Comparison of ENCODE assay signal across 33 mouse cellular contexts in genomic region chr7:45296626-45297025, GRCm38 (mm10). TPM values are rescaled to one million over a fixed set of nuclear protein-coding genes. Genes with fewer than 3 reads are reported as not detected.
DNase-seq lines count a peak whose midpoint lies in the region; ATAC-seq lines count a peak whose summit lies in the region.
"Had no signal": no experiment of that assay in that cellular context is flagged by ENCODE, and none has a peak within 500 bp of the region (broad histone marks: within the 10 kb centered on the region; RNA-seq: fewer than 3 reads in every experiment).

No protein-coding gene starts in this region.

- H3K36me3 ChIP-seq in midbrain, embryonic 13.5 days = no peaks in the 10 kb centered on the region
- no peaks in the 10 kb centered on the region for H3K36me3 ChIP-seq in midbrain, embryonic 16.5 days (ENCODE audit: control insufficient read depth, insufficient read depth, low read length)
- H3K36me3 ChIP-seq: forebrain, embryonic 10.5 days; G1E had no signal

- no peak for ATAC-seq in midbrain, embryonic 13.5 days
- ATAC-seq in midbrain, embryonic 16.5 days = no peak
- ATAC-seq: forebrain, embryonic 13.5 days; forebrain, embryonic 16.5 days; hindbrain, postnatal 0 days; inflammation-experienced regulatory T-cells, adult 6 months; intestine, embryonic 16.5 days; Patski had no signal

- no peak overlapping the region for H3K27ac ChIP-seq in midbrain, embryonic 13.5 days
- no peak overlapping the region for H3K27ac ChIP-seq in midbrain, embryonic 16.5 days (ENCODE audit: low read length)
- H3K27ac ChIP-seq: forebrain, embryonic 10.5 days; forebrain, embryonic 13.5 days; hindbrain, embryonic 14.5 days; hindbrain, postnatal 0 days had no signal

- H3K9me3 ChIP-seq in midbrain, embryonic 13.5 days = no peaks in the 10 kb centered on the region
- H3K9me3 ChIP-seq in midbrain, embryonic 16.5 days (replicated peaks; ENCODE audit: control insufficient read depth, low read length, poor library complexity, severe bottlenecking) = no peaks in the 10 kb centered on the region
- H3K9me3 ChIP-seq: forebrain, embryonic 10.5 days; forebrain, embryonic 13.5 days; G1E had no signal

- peaks cover 10% of the 10 kb centered on the region for H3K4me1 ChIP-seq in midbrain, embryonic 13.5 days (replicated peaks)
- peaks cover 3% of the 10 kb centered on the region; the same call in 1 of the 2 replicates for H3K4me1 ChIP-seq in midbrain, embryonic 16.5 days (ENCODE audit: control insufficient read depth, insufficient read depth, low read length)
- H3K4me1 ChIP-seq: forebrain, embryonic 13.5 days had no signal

- peak; percentile 33 for DNase-seq in adrenal gland, postnatal 14 days
- DNase-seq in adrenal gland, postnatal 10 days = no peak
- DNase-seq in gastrocnemius, postnatal 25 days = peak; percentile 43
- no peak for DNase-seq in gastrocnemius, postnatal 4 days (ENCODE audit: low spot score in 2 of 2)
- no peak for DNase-seq in ovary, adult 18-20 months (ENCODE audit: low spot score)
- DNase-seq: adrenal gland, postnatal 25 days; B cell, adult 2 months; cerebellum, adult 18-20 months; cerebellum, adult 9-10 months; cerebellum, postnatal 14 days; gastrocnemius, postnatal 10 days; heart, adult 11 months; kidney, adult 18-20 months had no signal

- H3K4me2 ChIP-seq in midbrain, embryonic 13.5 days (replicated peaks) = no peak overlapping the region
- H3K4me2 ChIP-seq in midbrain, embryonic 16.5 days (ENCODE audit: low read length) = no peak overlapping the region
- H3K4me2 ChIP-seq: forebrain, embryonic 13.5 days; heart, embryonic 11.5 days; hindbrain, embryonic 14.5 days had no signal

- no peak overlapping the region for H3K4me3 ChIP-seq in midbrain, embryonic 13.5 days (replicated peaks)
- no peak overlapping the region for H3K4me3 ChIP-seq in midbrain, embryonic 16.5 days (ENCODE audit: low read depth, low read length)
- H3K4me3 ChIP-seq: forebrain, embryonic 10.5 days; forebrain, embryonic 13.5 days had no signal

- 72% methylated on average over 1 of the region's 1 CpGs for WGBS in midbrain, embryonic 13.5 days
- 77% methylated on average over 1 of the region's 1 CpGs for WGBS in midbrain, embryonic 16.5 days

- H3K9ac ChIP-seq in midbrain, embryonic 13.5 days (replicated peaks) = 0 out of 2 replicates have a peak overlapping the region, but pooled peaks have one; percentile 23
- H3K9ac ChIP-seq in midbrain, embryonic 16.5 days (ENCODE audit: low read depth, low read length) = no peak overlapping the region
- H3K9ac ChIP-seq: forebrain, embryonic 13.5 days; hindbrain, embryonic 14.5 days had no signal

- H3K27me3 ChIP-seq in midbrain, embryonic 13.5 days = 0 out of 2 replicates have a peak, but pooled peaks cover 4% of the 10 kb centered on the region
- peaks cover 2% of the 10 kb centered on the region; the same call in 1 of the 2 replicates for H3K27me3 ChIP-seq in midbrain, embryonic 16.5 days (ENCODE audit: control insufficient read depth, insufficient read depth, low read depth, low read length)

RNA-seq across cellular contexts. Expression of gene Slc6a21, which starts 19.3 kb away (rescaled TPM):
- total RNA-seq in adrenal gland, postnatal 14 days (2021) = not detected in 2 replicates
- total RNA-seq in adrenal gland, postnatal 10 days (2021) = under 1 TPM in 1 of 2 experiments, not detected in 1; 0.42 TPM
- not detected for total RNA-seq in gastrocnemius, postnatal 25 days (2021)
- total RNA-seq in gastrocnemius, postnatal 4 days (2021) = not detected
- not detected in 2 replicates for polyA plus RNA-seq in midbrain, embryonic 13.5 days (2015; fragmentation: Nextera tagmentation; extraction: Ambion mirVana)
- polyA plus RNA-seq in midbrain, embryonic 16.5 days (2015; fragmentation: Nextera tagmentation; extraction: Ambion mirVana) = not detected in 2 replicates
- total RNA-seq: adrenal gland, postnatal 25 days; CH12.LX; gastrocnemius, postnatal 10 days; heart, adult 8-10 months; heart, postnatal 25 days; hematopoietic stem cell, adult 5-6 weeks; hindbrain, postnatal 0 days had no signal
- polyA plus RNA-seq: embryonic facial prominence, embryonic 11.5 days; embryonic facial prominence, embryonic 14.5 days; forebrain, embryonic 10.5 days; forebrain, embryonic 13.5 days; forebrain, embryonic 16.5 days; G1E; heart, embryonic 11.5 days; heart, embryonic 14.5 days; heart, postnatal 0 days; hindbrain, embryonic 14.5 days; hindbrain, postnatal 0 days; intestine, embryonic 16.5 days; Patski had no signal

RNA-seq across cellular contexts. Expression of gene Trpm4, which starts 37.0 kb away (rescaled TPM):
- total RNA-seq in adrenal gland, postnatal 14 days (2021) = 13.5 and 15.1 TPM in 2 replicates
- 10 to 100 TPM; 15.9 to 26.8 TPM for total RNA-seq in adrenal gland, postnatal 10 days (2021)
- 10 to 100 TPM; 17.0 to 18.3 TPM for total RNA-seq in gastrocnemius, postnatal 25 days (2021)
- total RNA-seq in gastrocnemius, postnatal 4 days (2021) = 10 to 100 TPM; 42.7 to 53.4 TPM
- polyA plus RNA-seq in midbrain, embryonic 13.5 days (2015; fragmentation: Nextera tagmentation; extraction: Ambion mirVana) = 7.3 and 10.8 TPM in 2 replicates
- polyA plus RNA-seq in midbrain, embryonic 16.5 days (2015; fragmentation: Nextera tagmentation; extraction: Ambion mirVana) = 11.1 and 12.4 TPM in 2 replicates

RNA-seq across cellular contexts. Expression of gene Hrc, which starts 38.5 kb away (rescaled TPM):
- 0.15 and 0.45 TPM in 2 replicates for total RNA-seq in adrenal gland, postnatal 14 days (2021)
- 10 to 100 TPM; 10.7 to 47.8 TPM for total RNA-seq in adrenal gland, postnatal 10 days (2021)
- 100 to 1,000 TPM; 812 to 910 TPM for total RNA-seq in gastrocnemius, postnatal 25 days (2021)
- 100 to 1,000 TPM; 523 to 551 TPM for total RNA-seq in gastrocnemius, postnatal 4 days (2021)
- polyA plus RNA-seq in midbrain, embryonic 13.5 days (2015; fragmentation: Nextera tagmentation; extraction: Ambion mirVana) = 0.10 and 0.26 TPM in 2 replicates
- polyA plus RNA-seq in midbrain, embryonic 16.5 days (2015; fragmentation: Nextera tagmentation; extraction: Ambion mirVana) = 0.39 and 0.40 TPM in 2 replicates
- total RNA-seq: hematopoietic stem cell, adult 5-6 weeks had no signal
- polyA plus RNA-seq: forebrain, embryonic 16.5 days; G1E; inflammation-experienced regulatory T-cells, adult 6 months had no signal

RNA-seq across cellular contexts. Expression of gene Slc6a16, which starts 55.7 kb away (rescaled TPM):
- total RNA-seq in adrenal gland, postnatal 14 days (2021) = not detected in 2 replicates
- total RNA-seq in adrenal gland, postnatal 10 days (2021) = under 1 TPM in 1 of 2 experiments, not detected in 1; 0.12 TPM
- total RNA-seq in gastrocnemius, postnatal 25 days (2021) = not detected
- total RNA-seq in gastrocnemius, postnatal 4 days (2021) = not detected
- polyA plus RNA-seq in midbrain, embryonic 13.5 days (2015; fragmentation: Nextera tagmentation; extraction: Ambion mirVana) = 0.24 and 0.28 TPM in 2 replicates
- 0.93 and 1.2 TPM in 2 replicates for polyA plus RNA-seq in midbrain, embryonic 16.5 days (2015; fragmentation: Nextera tagmentation; extraction: Ambion mirVana)
- total RNA-seq: adrenal gland, postnatal 25 days; gastrocnemius, postnatal 10 days; heart, adult 8-10 months; heart, postnatal 25 days; hematopoietic stem cell, adult 5-6 weeks had no signal
- polyA plus RNA-seq: embryonic facial prominence, embryonic 11.5 days; forebrain, embryonic 10.5 days; G1E; heart, postnatal 0 days; inflammation-experienced regulatory T-cells, adult 6 months; intestine, embryonic 16.5 days; Patski had no signal

RNA-seq across cellular contexts. Expression of gene Cd37, which starts 57.7 kb away (rescaled TPM):
- total RNA-seq in adrenal gland, postnatal 14 days (2021) = 7.3 and 40.7 TPM in 2 replicates
- total RNA-seq in adrenal gland, postnatal 10 days (2021) = 10 to 100 TPM; 13.9 to 17.6 TPM
- total RNA-seq in gastrocnemius, postnatal 25 days (2021) = 1 to 10 TPM; 1.3 to 2.0 TPM
- 1 to 10 TPM; 3.7 to 4.8 TPM for total RNA-seq in gastrocnemius, postnatal 4 days (2021)
- 0.84 and 1.5 TPM in 2 replicates for polyA plus RNA-seq in midbrain, embryonic 13.5 days (2015; fragmentation: Nextera tagmentation; extraction: Ambion mirVana)
- polyA plus RNA-seq in midbrain, embryonic 16.5 days (2015; fragmentation: Nextera tagmentation; extraction: Ambion mirVana) = 1.3 and 1.4 TPM in 2 replicates

Comparison
In these comparisons a context has a peak if more than half of its experiments do, and no peak if none do; other contexts are left out.
1. DNase-seq: peak in adrenal gland, postnatal 14 days (single experiment) and gastrocnemius, postnatal 25 days (single experiment); none in adrenal gland, postnatal 10 days (single experiment), gastrocnemius, postnatal 4 days (0 of 2) and ovary, adult 18-20 months (single experiment).
2. RNA of gene Hrc, which starts 38.5 kb away (total RNA-seq): 812 to 910 TPM in gastrocnemius, postnatal 25 days and 523 to 551 TPM in gastrocnemius, postnatal 4 days; 10.7 to 47.8 TPM in adrenal gland, postnatal 10 days and 0.15 to 0.45 TPM in adrenal gland, postnatal 14 days; every median in the first group is over 10 times any median in the second.